29 mouse cellular contexts compared by ENCODE assay signal in the genomic region with DNA sequence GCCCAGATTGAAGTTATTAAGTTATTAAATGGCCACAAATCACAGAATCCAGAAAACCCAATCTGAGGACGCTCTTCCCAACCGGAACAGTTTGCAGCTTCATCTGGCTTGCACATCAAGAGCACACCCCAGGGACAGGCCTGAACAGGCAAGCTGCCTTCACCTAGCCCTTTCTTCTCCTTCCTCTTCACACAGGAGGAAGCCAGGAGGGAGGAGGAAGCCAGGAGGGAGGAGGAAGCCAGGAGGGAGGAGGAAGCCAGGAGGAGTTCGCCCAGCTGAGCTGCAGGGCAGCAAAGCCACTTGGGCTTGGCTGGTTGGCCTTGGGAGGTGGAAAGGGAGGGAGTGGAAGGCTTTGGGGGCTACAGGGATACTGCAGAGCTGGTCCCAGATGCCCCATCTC. TPM values are rescaled to one million over a fixed set of nuclear protein-coding genes. Genes with fewer than 3 reads are reported as not detected.
DNase-seq lines count a peak whose midpoint lies in the region; TF ChIP-seq lines count a peak whose summit lies in the region.
"Had no signal": no experiment of that assay in that cellular context is flagged by ENCODE, and none has a peak within 500 bp of the region (broad histone marks: within the 10 kb centered on the region; RNA-seq: fewer than 3 reads in every experiment).

No protein-coding gene starts in this region.

- H3K27ac ChIP-seq in gastrocnemius, adult 2 months, result no peak overlapping the region; the same call in 1 of the 2 replicates
- H3K27ac ChIP-seq: heart, embryonic 10.5 days; kidney, postnatal 0 days; liver, embryonic 14.5 days; lung, embryonic 15.5 days; midbrain, embryonic 12.5 days had no signal

- peak; percentile 36 for DNase-seq in gastrocnemius, adult 2 months
- no peak for DNase-seq in gastrocnemius, adult 8-10 months (ENCODE audit: low spot score in 2 of 2)
- DNase-seq in lung, postnatal 36 days, result peak; percentile 7
- DNase-seq in lung, postnatal 4 days, result no peak
- DNase-seq in urinary bladder, postnatal 14 days (ENCODE audit: low spot score), result peak; percentile 70
- DNase-seq in urinary bladder, postnatal 25 days (ENCODE audit: low spot score), result no peak
- DNase-seq in spleen, postnatal 36 days (ENCODE audit: low spot score in 2 of 2), result no peak
- DNase-seq: adrenal gland, postnatal 25 days; cerebellum, adult 18-20 months; cerebellum, postnatal 10 days; forebrain, postnatal 0 days; gastrocnemius, postnatal 14 days; heart, adult 11 months; kidney, adult 2 months; kidney, postnatal 4 days; layer of hippocampus, postnatal 36 days; left cerebral cortex, postnatal 4 days; liver; thymus, postnatal 4 days had no signal

- TF ChIP-seq CTCF in gastrocnemius, adult 2 months (IDR thresholded peaks at IDR 0.05), result no peak

- H3K4me3 ChIP-seq in gastrocnemius, adult 2 months, result no peak overlapping the region
- H3K4me3 ChIP-seq: heart, embryonic 10.5 days; heart, embryonic 15.5 days; lung, embryonic 15.5 days; midbrain, embryonic 12.5 days had no signal

- intact Hi-C loops in gastrocnemius, adult 2 months (cut with DNase I), result no loop called here

RNA-seq across cellular contexts. Expression of a gene that starts 9.2 kb away (rescaled TPM):
- total RNA-seq in gastrocnemius, adult 2 months (2021), result not detected
- not detected for total RNA-seq in gastrocnemius, adult 8-10 months (2022)
- total RNA-seq: common myeloid progenitor, adult 5-6 weeks; gastrocnemius, postnatal 14 days; heart, postnatal 25 days; monocyte, adult 5-6 weeks had no signal

RNA-seq across cellular contexts. Expression of a gene that starts 11.2 kb away (rescaled TPM):
- total RNA-seq in gastrocnemius, adult 2 months (2021), result 10 to 100 TPM; 11.2 to 11.4 TPM
- 10 to 100 TPM; 10.6 to 11.8 (median 11.3) TPM for total RNA-seq in gastrocnemius, adult 8-10 months (2022)
- total RNA-seq: common myeloid progenitor, adult 5-6 weeks had no signal

RNA-seq across cellular contexts. Expression of a gene that starts 25.2 kb away (rescaled TPM):
- not detected for total RNA-seq in gastrocnemius, adult 2 months (2021)
- not detected for total RNA-seq in gastrocnemius, adult 8-10 months (2022)
- total RNA-seq: adrenal gland, adult 18-20 months; adrenal gland, postnatal 25 days; common myeloid progenitor, adult 5-6 weeks; forebrain, postnatal 0 days; gastrocnemius, postnatal 14 days; heart, postnatal 25 days; layer of hippocampus, postnatal 36 days; left cerebral cortex, postnatal 4 days; monocyte, adult 5-6 weeks had no signal

RNA-seq across cellular contexts. Expression of a gene that starts 25.8 kb away (rescaled TPM):
- total RNA-seq in gastrocnemius, adult 2 months (2021), result 10 to 100 TPM; 29.5 to 37.2 TPM
- 10 to 100 TPM; 29.1 to 33.8 (median 32.0) TPM for total RNA-seq in gastrocnemius, adult 8-10 months (2022)

RNA-seq across cellular contexts. Expression of a gene that starts 55.9 kb away (rescaled TPM):
- 1 to 10 TPM; 2.8 to 2.9 TPM for total RNA-seq in gastrocnemius, adult 2 months (2021)
- 1 to 10 TPM; 5.3 to 6.6 (median 6.1) TPM for total RNA-seq in gastrocnemius, adult 8-10 months (2022)

Comparison
In these comparisons a context has a peak if more than half of its experiments do, and no peak if none do; other contexts are left out.
1. DNase-seq: peak in gastrocnemius, adult 2 months (single experiment), lung, postnatal 36 days (single experiment) and urinary bladder, postnatal 14 days (single experiment); none in gastrocnemius, adult 8-10 months (0 of 2), lung, postnatal 4 days (0 of 2), urinary bladder, postnatal 25 days (single experiment) and spleen, postnatal 36 days (0 of 2).